Mouse (Mus musculus) right cerebral cortex, adult 18-20 months (tissue): ENCODE data around the gene Acoxl.

ENCODE experiments used
- DNase-seq: peaks from one replicate; pipeline ENCODE4 v3.0.0; 2022; ENCODE audit warnings: mixed read lengths

Gene Acoxl

GRCm38 (mm10) chr2:128038259-128038890 lies 199.7 kb downstream of the Acoxl start:
- peak; percentile 17 for DNase-seq

- no peak for DNase-seq
Measured at GRCm38 (mm10) chr2:128041066-128041750, 202.5 kb downstream of the Acoxl start.

- DNase-seq: no peak
Measured at GRCm38 (mm10) chr2:128046454-128046853, 207.8 kb downstream of the Acoxl start.

GRCm38 (mm10) chr2:128054905-128055304 lies 216.2 kb downstream of the Acoxl start:
- DNase-seq: no peak

GRCm38 (mm10) chr2:128057872-128058271 lies 219.2 kb downstream of the Acoxl start:
- DNase-seq: no peak

GRCm38 (mm10) chr2:128058627-128059026 lies 220.0 kb downstream of the Acoxl start:
- no peak for DNase-seq

- DNase-seq: no peak
Measured at GRCm38 (mm10) chr2:128060213-128060612, 221.5 kb downstream of the Acoxl start.

- DNase-seq: no peak
Measured at GRCm38 (mm10) chr2:128060680-128061287, 222.1 kb downstream of the Acoxl start.

GRCm38 (mm10) chr2:128061491-128061890 lies 222.8 kb downstream of the Acoxl start:
- no peak for DNase-seq

GRCm38 (mm10) chr2:128062756-128063155 lies 224.1 kb downstream of the Acoxl start:
- no peak for DNase-seq

GRCm38 (mm10) chr2:128065013-128065412 lies 226.3 kb downstream of the Acoxl start:
- DNase-seq: peak; percentile 35

GRCm38 (mm10) chr2:128065576-128065975 lies 226.9 kb downstream of the Acoxl start:
- no peak for DNase-seq

- no peak for DNase-seq
Measured at GRCm38 (mm10) chr2:128067162-128067561, 228.5 kb downstream of the Acoxl start.

GRCm38 (mm10) chr2:128067596-128067995 lies 228.9 kb downstream of the Acoxl start:
- no peak for DNase-seq

GRCm38 (mm10) chr2:128068176-128068575 lies 229.5 kb downstream of the Acoxl start:
- no peak for DNase-seq

GRCm38 (mm10) chr2:128069025-128069424 lies 230.3 kb downstream of the Acoxl start:
- no peak for DNase-seq

GRCm38 (mm10) chr2:128071791-128072190 lies 233.1 kb downstream of the Acoxl start:
- no peak for DNase-seq

GRCm38 (mm10) chr2:128072944-128073343 lies 234.3 kb downstream of the Acoxl start:
- DNase-seq: no peak

GRCm38 (mm10) chr2:128073603-128074002 lies 234.9 kb downstream of the Acoxl start:
- DNase-seq: no peak

GRCm38 (mm10) chr2:128076936-128077335 lies 238.3 kb downstream of the Acoxl start:
- DNase-seq: no peak

- no peak for DNase-seq
Measured at GRCm38 (mm10) chr2:128078859-128079258, 240.2 kb downstream of the Acoxl start.

GRCm38 (mm10) chr2:128079316-128079715 lies 240.6 kb downstream of the Acoxl start:
- no peak for DNase-seq

- DNase-seq: no peak
Measured at GRCm38 (mm10) chr2:128083844-128084243, 245.2 kb downstream of the Acoxl start.

- no peak for DNase-seq
Measured at GRCm38 (mm10) chr2:128084607-128085006, 245.9 kb downstream of the Acoxl start.
